Mouse (Mus musculus): ENCODE data around the gene Cldnd1. TPM values are rescaled to one million over a fixed set of nuclear protein-coding genes. Genes with fewer than 3 reads are reported as not detected.

Gene Cldnd1
- polyA plus RNA-seq, 1 experiment from 2014 or later = 120 TPM

- Histone ChIP-seq H3K27ac (no peak overlapping the region), H3K4me2 (replicated peaks) (no peak overlapping the region), H3K27me3 (no peaks in the 10 kb centered on the region), H3K4me3 (no peak overlapping the region), H3K9ac (no peak overlapping the region), H3K4me1 (no peaks in the 10 kb centered on the region), H3K9me3 (replicated peaks) (no peaks in the 10 kb centered on the region), H3K36me3 (no peaks in the 10 kb centered on the region)
- ATAC-seq (ENCODE audit: low FRiP score) = no peak
- WGBS = 100% methylated on average over 1 of the region's 1 CpGs
Observed at GRCm38 (mm10) chr16:58697261-58697660, 30.4 kb upstream of the Cldnd1 start.

- H3K36me3 ChIP-seq = no peaks in the 10 kb centered on the region
- WGBS = 89% methylated on average over 6 of the region's 6 CpGs
Observed at GRCm38 (mm10) chr16:58700174-58700573, 27.5 kb upstream of the Cldnd1 start.

GRCm38 (mm10) chr16:58700816-58701424 lies 26.8 kb upstream of the Cldnd1 start:
- Histone ChIP-seq H3K9ac (no peak overlapping the region), H3K4me2 (replicated peaks) (no peak overlapping the region), H3K9me3 (replicated peaks) (no peaks in the 10 kb centered on the region), H3K27me3 (no peaks in the 10 kb centered on the region), H3K36me3 (no peaks in the 10 kb centered on the region), H3K4me1 (no peaks in the 10 kb centered on the region), H3K27ac (no peak overlapping the region), H3K4me3 (no peak overlapping the region)
- 85% methylated on average over 12 of the region's 12 CpGs for WGBS
- no peak for ATAC-seq (ENCODE audit: low FRiP score)

More at GRCm38 (mm10) chr16:58700174-58700573, 27.5 kb upstream of the Cldnd1 start:
- H3K4me2 ChIP-seq (replicated peaks) = no peak overlapping the region
- H3K27me3 ChIP-seq = no peaks in the 10 kb centered on the region
- no peak overlapping the region for H3K9ac ChIP-seq
- ATAC-seq (ENCODE audit: low FRiP score) = no peak
- no peaks in the 10 kb centered on the region for H3K4me1 ChIP-seq
- no peak overlapping the region for H3K27ac ChIP-seq
- H3K4me3 ChIP-seq = no peak overlapping the region
- H3K9me3 ChIP-seq (replicated peaks) = no peaks in the 10 kb centered on the region

- Histone ChIP-seq H3K36me3 (no peaks in the 10 kb centered on the region), H3K4me3 (no peak overlapping the region), H3K27me3 (no peaks in the 10 kb centered on the region), H3K9ac (no peak overlapping the region), H3K4me2 (replicated peaks) (no peak overlapping the region), H3K4me1 (no peaks in the 10 kb centered on the region), H3K27ac (no peak overlapping the region), H3K9me3 (replicated peaks) (no peaks in the 10 kb centered on the region)
- no peak for ATAC-seq (ENCODE audit: low FRiP score)
- 67% methylated on average over 6 of the region's 6 CpGs for WGBS
Observed at GRCm38 (mm10) chr16:58701779-58702178, 25.9 kb upstream of the Cldnd1 start.

- WGBS = 84% methylated on average over 10 of the region's 10 CpGs
- no peak for ATAC-seq (ENCODE audit: low FRiP score)
Observed at GRCm38 (mm10) chr16:58702329-58702932, 25.3 kb upstream of the Cldnd1 start.

GRCm38 (mm10) chr16:58703382-58704124 lies 24.2 kb upstream of the Cldnd1 start:
- Histone ChIP-seq H3K4me2 (replicated peaks) (no peak overlapping the region), H3K9me3 (replicated peaks) (no peaks in the 10 kb centered on the region), H3K9ac (no peak overlapping the region), H3K4me1 (no peaks in the 10 kb centered on the region), H3K27me3 (no peaks in the 10 kb centered on the region), H3K4me3 (no peak overlapping the region), H3K36me3 (no peaks in the 10 kb centered on the region), H3K27ac (no peak overlapping the region)
- ATAC-seq (ENCODE audit: low FRiP score) = no peak
- WGBS = 54% methylated on average over 10 of the region's 10 CpGs

More at GRCm38 (mm10) chr16:58702329-58702932, 25.3 kb upstream of the Cldnd1 start:
- H3K4me2 ChIP-seq (replicated peaks) = no peak overlapping the region
- H3K36me3 ChIP-seq = no peaks in the 10 kb centered on the region
- no peaks in the 10 kb centered on the region for H3K4me1 ChIP-seq
- no peak overlapping the region for H3K9ac ChIP-seq
- no peaks in the 10 kb centered on the region for H3K9me3 ChIP-seq (replicated peaks)
- no peak overlapping the region for H3K4me3 ChIP-seq
- H3K27ac ChIP-seq = no peak overlapping the region
- no peaks in the 10 kb centered on the region for H3K27me3 ChIP-seq

GRCm38 (mm10) chr16:58704999-58705398 lies 22.7 kb upstream of the Cldnd1 start:
- no peak overlapping the region for H3K27ac ChIP-seq
- H3K4me2 ChIP-seq (replicated peaks) = no peak overlapping the region
- no peak overlapping the region for H3K9ac ChIP-seq
- H3K36me3 ChIP-seq = no peaks in the 10 kb centered on the region
- no peaks in the 10 kb centered on the region for H3K9me3 ChIP-seq (replicated peaks)
- no peaks in the 10 kb centered on the region for H3K4me1 ChIP-seq
- H3K27me3 ChIP-seq = no peaks in the 10 kb centered on the region
- H3K4me3 ChIP-seq = no peak overlapping the region
- ATAC-seq (ENCODE audit: low FRiP score) = no peak

- Histone ChIP-seq H3K4me3 (no peak overlapping the region), H3K36me3 (no peaks in the 10 kb centered on the region), H3K4me1 (no peaks in the 10 kb centered on the region), H3K4me2 (replicated peaks) (no peak overlapping the region), H3K27me3 (no peaks in the 10 kb centered on the region), H3K9me3 (replicated peaks) (no peaks in the 10 kb centered on the region), H3K27ac (no peak overlapping the region), H3K9ac (no peak overlapping the region)
- no peak for ATAC-seq (ENCODE audit: low FRiP score)
- 89% methylated on average over 4 of the region's 4 CpGs for WGBS
Observed at GRCm38 (mm10) chr16:58707276-58707905, 20.3 kb upstream of the Cldnd1 start.

- no peaks in the 10 kb centered on the region for H3K4me1 ChIP-seq
- H3K4me3 ChIP-seq = no peak overlapping the region
- no peaks in the 10 kb centered on the region for H3K36me3 ChIP-seq
- no peak overlapping the region for H3K9ac ChIP-seq
- H3K4me2 ChIP-seq (replicated peaks) = no peak overlapping the region
- no peak for ATAC-seq (ENCODE audit: low FRiP score)
- no peaks in the 10 kb centered on the region for H3K27me3 ChIP-seq
- no peak overlapping the region for H3K27ac ChIP-seq
- WGBS = 81% methylated on average over 3 of the region's 3 CpGs
- no peaks in the 10 kb centered on the region for H3K9me3 ChIP-seq (replicated peaks)
Observed at GRCm38 (mm10) chr16:58708601-58709475, 18.9 kb upstream of the Cldnd1 start.

- Histone ChIP-seq H3K4me2 (replicated peaks) (no peak overlapping the region), H3K27ac (no peak overlapping the region), H3K4me1 (no peaks in the 10 kb centered on the region), H3K4me3 (no peak overlapping the region), H3K27me3 (no peaks in the 10 kb centered on the region), H3K9me3 (replicated peaks) (no peaks in the 10 kb centered on the region), H3K36me3 (no peaks in the 10 kb centered on the region), H3K9ac (no peak overlapping the region)
- WGBS = 77% methylated on average over 4 of the region's 4 CpGs
- ATAC-seq (ENCODE audit: low FRiP score) = no peak
Observed at GRCm38 (mm10) chr16:58709536-58709935, 18.2 kb upstream of the Cldnd1 start.

- ATAC-seq (ENCODE audit: low FRiP score) = no peak
- Histone ChIP-seq H3K27me3 (no peaks in the 10 kb centered on the region), H3K4me2 (replicated peaks) (no peak overlapping the region), H3K9ac (no peak overlapping the region), H3K27ac (no peak overlapping the region), H3K9me3 (replicated peaks) (no peaks in the 10 kb centered on the region), H3K4me3 (no peak overlapping the region), H3K36me3 (no peaks in the 10 kb centered on the region), H3K4me1 (no peaks in the 10 kb centered on the region)
- WGBS = 70% methylated on average over 8 of the region's 8 CpGs
Observed at GRCm38 (mm10) chr16:58712221-58712620, 15.5 kb upstream of the Cldnd1 start.

GRCm38 (mm10) chr16:58713128-58713527 lies 14.6 kb upstream of the Cldnd1 start:
- Histone ChIP-seq H3K4me2 (replicated peaks) (no peak overlapping the region), H3K4me1 (no peaks in the 10 kb centered on the region), H3K4me3 (no peak overlapping the region)

More at GRCm38 (mm10) chr16:58713128-58713527, 14.6 kb upstream of the Cldnd1 start:
- H3K9ac ChIP-seq = no peak overlapping the region
- ATAC-seq (ENCODE audit: low FRiP score) = no peak
- H3K27ac ChIP-seq = no peak overlapping the region
- WGBS = 96% methylated on average over 1 of the region's 1 CpGs
- H3K27me3 ChIP-seq = no peaks in the 10 kb centered on the region
- no peaks in the 10 kb centered on the region for H3K9me3 ChIP-seq (replicated peaks)
- no peaks in the 10 kb centered on the region for H3K36me3 ChIP-seq

Data from hindbrain, embryonic 12.5 days (tissue).